Mouse (Mus musculus) midbrain, embryonic 11.5 days (tissue): Measurements from ENCODE around the gene P2ry14. TPM values are rescaled to one million over a fixed set of nuclear protein-coding genes. Genes with fewer than 3 reads are reported as not detected.

Source experiments
- ATAC-seq: fragments of 200-750 bp; cut with Nextera tagmentation; 2 replicates; pipeline ENCODE4 v1.8.0; 2017; ENCODE audit warnings: moderate TSS enrichment, moderate library complexity; ENCODE audit not compliant: low FRiP score
- DNase-seq: peaks from one replicate; pipeline ENCODE4 v3.0.0; 2015; ENCODE audit warnings: low spot score; ENCODE audit errors: missing footprints
- H3K27ac ChIP-seq: fragments of 300-500 bp; sonication (generic); 2 replicates; pipeline ENCODE4 v1.5.1; 2014; ENCODE audit warnings: low read depth, low read length
- H3K27me3 ChIP-seq: fragments of 300-500 bp; sonication (generic); 2 replicates; pipeline ENCODE4 v1.6.1; 2014; ENCODE audit warnings: mild to moderate bottlenecking, low read length, moderate library complexity, mixed read lengths; ENCODE audit not compliant: control insufficient read depth, insufficient read depth
- H3K36me3 ChIP-seq: fragments of 300-500 bp; sonication (generic); 2 replicates; pipeline ENCODE4 v1.6.1; 2014; ENCODE audit warnings: mild to moderate bottlenecking, low read length, moderate library complexity, mixed read lengths; ENCODE audit not compliant: control insufficient read depth, insufficient read depth
- H3K4me1 ChIP-seq: fragments of 300-500 bp; sonication (generic); 2 replicates; pipeline ENCODE4 v1.6.1; 2014; ENCODE audit warnings: low read length; ENCODE audit not compliant: control insufficient read depth, insufficient read depth
- H3K4me2 ChIP-seq: fragments of 300-500 bp; sonication (generic); 2 replicates; pipeline ENCODE4 v1.6.1; 2014; ENCODE audit warnings: mild to moderate bottlenecking, moderate library complexity
- H3K4me3 ChIP-seq: fragments of 300-500 bp; sonication (generic); 2 replicates; pipeline ENCODE4 v1.5.1; 2014; ENCODE audit warnings: low read depth, low read length
- H3K9ac ChIP-seq: fragments of 300-500 bp; sonication (generic); 2 replicates; pipeline ENCODE4 v1.6.1; 2014; ENCODE audit warnings: low read length
- H3K9me3 ChIP-seq: fragments of 300-500 bp; sonication (generic); 2 replicates; pipeline ENCODE4 v1.6.1; 2016; ENCODE audit warnings: low read length; ENCODE audit not compliant: control insufficient read depth
- WGBS: fragments of 180-500 bp; shearing (Covaris S2); extraction: QIAGEN DNeasy Blood & Tissue Kit; methylation state at CpG from one replicate; pipeline ENCODE4 v1.1.7; 2014; 5-methylcytosine and 5-hydroxymethylcytosine counted together
- polyA plus RNA-seq: library from polyadenylated mRNA; unstranded; fragments of >200 nt; fragmentation: Nextera tagmentation; extraction: Ambion mirVana; gene quantifications from 2 replicates; pipeline ENCODE4 v1.2.1, GENCODE M21; 2014

The P2ry14 gene
- polyA plus RNA-seq, 1 experiment from 2014 or later: 1.4 TPM

DNA sequence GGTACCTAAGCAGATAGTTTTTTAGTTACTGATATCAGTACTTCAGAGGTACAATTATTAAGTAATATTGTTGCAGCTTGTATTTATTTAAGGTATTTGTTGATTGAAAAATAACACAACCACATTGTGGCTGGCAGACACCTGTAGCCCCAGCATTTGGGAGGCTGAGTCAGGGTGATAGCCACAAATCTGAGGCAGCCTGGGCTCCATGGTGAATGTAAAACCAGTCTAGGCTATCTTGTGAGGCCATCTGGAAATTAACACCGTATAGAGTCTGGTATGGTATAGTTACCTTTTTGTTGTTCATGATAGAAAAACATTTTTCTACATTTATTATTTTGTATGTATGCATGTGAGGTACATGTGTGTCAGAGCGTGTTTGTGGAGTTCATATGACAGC lies 51.3 kb downstream of the P2ry14 start:
- Histone ChIP-seq H3K4me3 (no peak overlapping the region), H3K4me1 (no peaks in the 10 kb centered on the region), H3K9ac (no peak overlapping the region), H3K27ac (no peak overlapping the region), H3K4me2 (no peak overlapping the region), H3K9me3 (no peaks in the 10 kb centered on the region), H3K27me3 (no peaks in the 10 kb centered on the region), H3K36me3 (no peaks in the 10 kb centered on the region)
- DNase-seq (no peak), ATAC-seq (no peak)
- WGBS: 86% methylated on average over 2 of the region's 2 CpGs

DNA sequence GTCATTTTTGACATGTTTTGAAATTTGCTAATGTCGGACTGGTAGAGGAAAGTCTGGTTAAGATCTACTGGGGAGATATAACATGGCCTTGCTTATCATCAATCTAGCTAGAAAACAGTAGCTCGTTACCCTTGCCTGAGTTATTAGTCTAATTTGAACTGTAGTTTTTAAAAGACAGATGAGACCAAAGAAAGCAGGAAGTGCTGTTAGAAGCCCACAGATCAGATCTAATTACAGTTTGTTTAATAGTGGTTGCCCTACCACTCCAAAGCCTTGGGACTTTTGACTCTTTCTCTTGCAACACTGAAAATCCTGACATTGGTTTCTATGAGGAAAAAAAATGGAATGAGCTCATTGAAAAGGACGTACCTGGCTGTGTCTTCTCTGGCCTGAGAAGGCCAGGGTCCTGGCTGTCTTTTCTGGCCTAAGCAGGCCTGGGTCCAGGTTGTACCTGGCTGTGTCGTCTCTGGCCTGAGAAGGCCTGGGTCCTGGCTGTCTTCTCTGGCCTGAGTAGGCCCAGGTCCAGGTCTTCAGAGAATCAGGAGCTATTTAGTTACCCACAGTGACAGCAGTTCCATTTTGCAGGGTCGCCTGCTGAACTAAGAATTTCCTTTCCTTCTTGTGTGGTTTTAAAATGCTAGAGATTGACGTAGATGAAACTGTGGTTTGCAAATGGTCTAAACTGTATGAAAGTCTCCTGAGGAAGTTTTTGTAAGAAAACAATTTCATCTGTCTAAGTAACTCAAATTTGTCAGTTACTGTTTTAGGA lies 52.0 kb downstream of the P2ry14 start, which contains the start of gene Gpr171:
Gene Gpr171, minus strand, starts transcription at position 604 of the 769 bp plus-strand sequence.
- Histone ChIP-seq H3K27ac (no peak within 1 kb of the TSS), H3K4me1 (no peaks in the 10 kb centered on the region), H3K4me3 (no peak within 1 kb of the TSS), H3K4me2 (no peak within 1 kb of the TSS), H3K9ac (no peak within 1 kb of the TSS), H3K9me3 (no peaks in the 10 kb centered on the region), H3K27me3 (no peaks in the 10 kb centered on the region), H3K36me3 (no peaks in the 10 kb centered on the region)
- no peak for ATAC-seq
- 86% methylated on average over 6 of the region's 6 CpGs for WGBS
- no peak for DNase-seq

DNA sequence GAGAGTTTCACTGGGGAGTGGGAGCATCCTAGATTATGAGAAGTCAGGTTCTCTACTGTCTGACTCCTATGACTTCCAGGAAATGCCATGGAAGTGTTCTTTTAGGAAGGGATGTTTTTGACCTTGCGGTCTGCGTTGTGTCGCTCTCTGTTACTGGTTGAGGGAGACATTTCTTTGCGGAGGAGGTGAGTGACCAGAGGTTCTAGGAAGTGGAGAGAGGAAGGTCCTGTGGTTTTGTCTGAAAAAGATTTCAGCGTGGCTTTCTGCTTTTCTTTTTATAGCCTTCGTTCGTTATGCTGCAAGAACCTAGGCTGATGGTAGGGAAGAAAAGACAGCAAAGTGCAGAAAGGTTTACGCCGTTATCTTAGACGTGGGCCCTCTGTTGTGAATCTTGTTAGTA lies 54.9 kb downstream of the P2ry14 start:
- no peaks in the 10 kb centered on the region for H3K9me3 ChIP-seq
- no peak overlapping the region for H3K4me3 ChIP-seq
- no peak overlapping the region for H3K27ac ChIP-seq
- 93% methylated on average over 10 of the region's 10 CpGs for WGBS
- H3K27me3 ChIP-seq: no peaks in the 10 kb centered on the region
- no peak overlapping the region for H3K9ac ChIP-seq
- H3K4me2 ChIP-seq: no peak overlapping the region
- no peaks in the 10 kb centered on the region for H3K4me1 ChIP-seq
- ATAC-seq (no peak), DNase-seq (no peak)
- H3K36me3 ChIP-seq: no peaks in the 10 kb centered on the region

DNA sequence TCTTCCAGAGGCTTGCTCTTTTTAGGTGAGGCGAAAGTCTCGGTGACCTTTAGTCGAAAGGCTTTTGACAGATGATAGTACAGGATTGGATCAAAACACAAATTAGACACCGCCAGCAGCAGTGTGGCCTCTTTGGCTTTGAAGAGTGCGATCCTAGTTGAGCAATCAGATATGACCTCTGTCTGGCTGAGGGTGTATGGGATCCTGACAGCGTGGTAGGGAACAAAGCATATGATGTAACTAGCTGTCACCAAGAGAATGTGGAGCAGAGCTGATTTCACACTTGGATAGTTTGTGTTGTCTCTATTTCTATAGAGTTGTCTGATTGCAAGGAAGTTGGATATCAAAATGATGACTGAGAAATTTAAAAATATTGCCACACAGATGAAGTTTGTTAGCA lies 56.0 kb downstream of the P2ry14 start:
- WGBS: 71% methylated on average over 6 of the region's 6 CpGs
- H3K36me3 ChIP-seq: no peaks in the 10 kb centered on the region
- ATAC-seq (no peak), DNase-seq (no peak)
- no peak overlapping the region for H3K9ac ChIP-seq
- no peaks in the 10 kb centered on the region for H3K27me3 ChIP-seq
- H3K27ac ChIP-seq: no peak overlapping the region
- no peaks in the 10 kb centered on the region for H3K9me3 ChIP-seq
- H3K4me2 ChIP-seq: no peak overlapping the region
- H3K4me3 ChIP-seq: no peak overlapping the region
- H3K4me1 ChIP-seq: no peaks in the 10 kb centered on the region

DNA sequence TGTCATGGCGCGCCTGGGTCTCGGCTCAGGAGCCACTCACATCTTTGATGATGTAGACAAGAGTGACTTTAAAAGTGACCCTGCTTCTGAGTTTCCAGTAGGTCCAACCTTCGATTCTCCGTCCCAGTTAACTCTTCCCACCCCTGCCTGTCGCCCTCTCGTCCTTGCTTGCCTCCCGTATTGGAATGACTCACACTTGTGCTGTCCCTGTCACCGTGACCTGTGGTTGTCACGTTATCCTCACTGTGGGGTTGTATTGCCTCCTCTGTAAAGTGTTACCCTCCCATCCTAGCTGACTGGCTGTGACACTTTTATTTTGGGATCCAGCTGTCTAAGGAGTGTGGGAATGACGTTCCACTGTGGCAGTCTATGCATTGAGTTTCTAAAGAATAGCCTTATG lies 60.7 kb downstream of the P2ry14 start:
- Histone ChIP-seq H3K9me3 (no peaks in the 10 kb centered on the region), H3K4me3 (no peak overlapping the region), H3K4me1 (no peaks in the 10 kb centered on the region), H3K27me3 (no peaks in the 10 kb centered on the region), H3K36me3 (no peaks in the 10 kb centered on the region), H3K27ac (no peak overlapping the region), H3K9ac (no peak overlapping the region), H3K4me2 (no peak overlapping the region)
- DNase-seq (no peak), ATAC-seq (no peak)
- WGBS: 83% methylated on average over 11 of the region's 11 CpGs

DNA sequence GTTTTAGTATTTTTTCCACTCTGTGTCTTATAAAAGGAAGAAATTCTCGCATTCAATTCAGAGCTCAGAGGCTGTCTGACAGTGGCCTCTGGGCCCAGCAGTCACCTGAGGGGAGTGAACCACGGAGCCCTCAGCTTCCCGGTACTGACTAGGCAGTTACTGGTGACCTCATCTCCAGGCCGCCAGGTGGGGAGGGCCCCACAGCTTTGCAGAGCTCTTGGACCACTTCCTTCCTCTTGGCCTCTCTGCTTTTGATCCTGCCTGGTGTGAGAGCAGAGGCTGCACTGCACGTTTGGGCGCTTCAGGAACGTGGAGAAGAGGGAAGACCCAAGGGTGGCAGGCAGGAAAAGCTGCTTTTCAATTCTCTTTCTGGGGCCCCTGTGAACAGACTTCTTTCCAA lies 72.5 kb downstream of the P2ry14 start:
- WGBS: 26% methylated on average over 7 of the region's 7 CpGs
- Histone ChIP-seq H3K9ac (no peak overlapping the region), H3K36me3 (no peaks in the 10 kb centered on the region), H3K4me1 (no peaks in the 10 kb centered on the region), H3K9me3 (no peaks in the 10 kb centered on the region), H3K27ac (no peak overlapping the region), H3K27me3 (no peaks in the 10 kb centered on the region), H3K4me2 (no peak overlapping the region), H3K4me3 (no peak overlapping the region)
- DNase-seq (no peak), ATAC-seq (no peak)

DNA sequence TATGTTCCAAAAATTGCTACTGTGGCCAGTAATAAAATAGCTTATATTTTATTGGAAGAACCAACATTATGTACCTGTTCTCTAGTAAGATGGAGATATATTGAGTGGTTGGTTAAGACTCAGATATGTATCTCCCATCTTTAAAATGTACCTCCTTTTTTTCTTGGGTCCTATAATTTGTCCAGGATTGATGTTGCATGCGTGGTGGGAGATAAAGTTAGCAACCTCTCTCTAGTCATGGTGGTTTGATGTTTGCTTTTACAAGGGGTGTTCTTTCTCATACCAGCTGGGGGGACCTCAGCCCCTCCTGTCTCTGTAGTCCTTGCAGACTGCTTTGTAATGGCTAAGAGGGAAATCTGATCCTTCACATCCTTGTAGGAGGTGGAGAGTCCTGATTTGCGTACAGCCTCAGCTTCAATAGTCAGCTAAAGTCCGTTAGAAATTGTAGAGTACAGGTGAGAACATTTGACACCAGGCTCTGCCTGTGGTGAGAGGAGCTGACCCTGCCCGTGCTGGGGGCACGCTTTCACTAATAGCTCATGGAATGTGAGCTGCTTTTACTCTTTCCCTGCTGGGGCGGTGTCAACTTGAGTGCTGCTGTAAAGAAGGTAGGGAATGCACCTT lies 73.0 kb downstream of the P2ry14 start:
- DNase-seq: no peak
- Histone ChIP-seq H3K9me3 (no peaks in the 10 kb centered on the region), H3K4me3 (no peak overlapping the region), H3K36me3 (no peaks in the 10 kb centered on the region), H3K4me2 (no peak overlapping the region), H3K27ac (no peak overlapping the region), H3K4me1 (no peaks in the 10 kb centered on the region), H3K9ac (no peak overlapping the region), H3K27me3 (no peaks in the 10 kb centered on the region)
- WGBS: 22% methylated on average over 6 of the region's 6 CpGs
- ATAC-seq: 0 out of 2 replicates have a peak, but pooled peaks have one; percentile 26

DNA sequence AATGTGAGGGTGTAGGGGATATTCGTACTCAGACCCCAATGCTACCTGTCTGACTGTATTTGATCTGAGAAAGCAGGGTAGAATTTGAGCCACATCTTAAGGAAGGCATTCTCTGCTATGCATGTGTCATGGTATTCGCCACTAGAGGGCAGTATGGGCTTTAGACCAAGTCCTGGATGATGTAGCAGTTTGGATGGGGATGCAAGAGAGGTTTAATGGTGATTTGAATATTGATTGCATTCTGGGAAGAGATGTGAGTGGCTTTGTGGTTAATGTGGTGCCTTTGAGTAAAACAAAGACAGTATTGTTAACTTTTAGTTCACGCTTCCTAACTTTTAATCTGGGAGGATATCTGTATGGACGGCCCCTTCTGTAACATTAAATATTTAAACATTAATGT lies 74.1 kb downstream of the P2ry14 start:
- no peaks in the 10 kb centered on the region for H3K36me3 ChIP-seq
- ATAC-seq (peak; percentile 75), DNase-seq (peak; percentile 89)
- H3K9me3 ChIP-seq: no peaks in the 10 kb centered on the region
- H3K4me3 ChIP-seq: no peak overlapping the region
- H3K4me2 ChIP-seq: no peak overlapping the region
- no peak overlapping the region for H3K27ac ChIP-seq
- no peaks in the 10 kb centered on the region for H3K27me3 ChIP-seq
- WGBS: 44% methylated on average over 4 of the region's 4 CpGs
- H3K4me1 ChIP-seq: no peaks in the 10 kb centered on the region
- H3K9ac ChIP-seq: no peak overlapping the region

DNA sequence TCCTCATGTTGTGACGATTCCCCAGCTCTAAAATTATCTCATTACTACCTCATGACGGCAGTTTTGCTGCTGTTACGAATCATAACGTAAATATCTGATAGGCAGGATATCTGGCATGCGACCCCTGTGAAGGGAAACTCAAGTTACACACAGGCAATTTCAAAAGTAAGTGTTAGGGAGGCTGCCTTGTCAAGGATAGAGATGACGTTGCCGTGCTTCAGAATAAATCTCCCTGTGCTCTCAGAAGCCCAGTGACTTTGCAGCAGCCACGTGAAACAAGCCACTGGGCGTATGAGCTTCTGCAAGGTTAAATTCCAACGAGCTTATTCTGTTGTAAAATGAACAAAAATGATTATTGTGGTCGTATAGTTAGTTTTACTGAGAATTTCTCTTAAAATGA lies 74.8 kb downstream of the P2ry14 start:
- Histone ChIP-seq H3K36me3 (no peaks in the 10 kb centered on the region), H3K4me2 (no peak overlapping the region), H3K4me3 (no peak overlapping the region), H3K9ac (no peak overlapping the region), H3K9me3 (no peaks in the 10 kb centered on the region), H3K4me1 (no peaks in the 10 kb centered on the region), H3K27ac (no peak overlapping the region), H3K27me3 (no peaks in the 10 kb centered on the region)
- no peak for DNase-seq
- no peak for ATAC-seq
- 86% methylated on average over 11 of the region's 11 CpGs for WGBS
